Mouse (Mus musculus) G1E (cell line): ENCODE results near the gene Slc4a4. TPM values are rescaled to one million over a fixed set of nuclear protein-coding genes. Genes with fewer than 3 reads are reported as not detected.

Experiments used
- ATAC-seq: 2 replicates; pipeline ENCODE4 v1.8.0; 2016; ENCODE audit warnings: mild to moderate bottlenecking; ENCODE audit not compliant: insufficient number of reproducible peaks, poor library complexity, low FRiP score, severe bottlenecking; ENCODE audit errors: extremely low read depth
- DNase-seq: peaks from one replicate; pipeline ENCODE4 v3.0.0; 2012; ENCODE audit warnings: low spot score
- H3K27me3 ChIP-seq: 2 replicates; pipeline ENCODE4 v1.6.1; 2012; ENCODE audit warnings: mild to moderate bottlenecking, low read length, inconsistent platforms; ENCODE audit not compliant: insufficient read depth
- H3K36me3 ChIP-seq: replicated peaks from 2 replicates; pipeline ENCODE3; 2012; ENCODE audit warnings: mild to moderate bottlenecking, inconsistent platforms
- H3K4me1 ChIP-seq: 2 replicates; pipeline ENCODE4 v1.6.1; 2012; ENCODE audit warnings: low read depth, low read length, inconsistent platforms, mixed read lengths; ENCODE audit not compliant: insufficient read depth
- H3K4me3 ChIP-seq: 2 replicates; pipeline ENCODE4 v1.5.1; 2012; ENCODE audit warnings: low read depth, mild to moderate bottlenecking, inconsistent platforms, low read length, moderate library complexity, mixed read lengths
- H3K9me3 ChIP-seq: replicated peaks from 2 replicates; pipeline ENCODE4 v1.6.1; 2012; ENCODE audit warnings: inconsistent platforms
- CTCF ChIP-seq: IDR thresholded peaks from 2 replicates; pipeline ENCODE4 v1.5.1; 2012; ENCODE audit warnings: low read depth, low read length, inconsistent platforms, mixed read lengths
- GATA1 ChIP-seq: IDR thresholded peaks from 2 replicates; pipeline ENCODE4 v1.6.1; 2012; ENCODE audit warnings: borderline replicate concordance, low read length, inconsistent platforms, mixed read lengths
- GATA2 ChIP-seq: IDR thresholded peaks from 2 replicates; pipeline ENCODE4 v1.6.1; 2012; ENCODE audit warnings: low read depth, low read length, inconsistent platforms, borderline replicate concordance
- POLR2AphosphoS5 ChIP-seq: IDR thresholded peaks from 2 replicates; pipeline ENCODE4 v1.6.1; 2012; ENCODE audit warnings: low read depth, low read length, inconsistent platforms; ENCODE audit not compliant: insufficient replicate concordance
- TAL1 ChIP-seq: conservative IDR thresholded peaks from 2 replicates; pipeline ENCODE4 v1.6.1; 2012; ENCODE audit warnings: low read depth, low read length, inconsistent platforms, mixed read lengths
- polyA plus RNA-seq: library from polyadenylated mRNA; stranded (reverse); fragments of >175 nt; gene quantifications from 2 replicates; pipeline ENCODE4 v1.2.3, GENCODE M21; 2012
- total RNA-seq, 2 experiments: library from RNA; stranded (forward) in 1 of 2; stranded (reverse) in 1 of 2; fragments of 200-1000 nt in 1 of 2; fragments of >200 nt in 1 of 2; fragmentation: Nextera tagmentation in 1 of 2; gene quantifications; 2 replicates each; pipeline ENCODE4 v1.2.3; 2014 to 2017

Gene Slc4a4
- total and polyA plus RNA-seq, 3 experiments, result 0.11 TPM; not detected in 2

GRCm38 (mm10) chr5:89259804-89260492 is 373.3 kb downstream of the Slc4a4 start:
- H3K27me3 ChIP-seq, result no peaks in the 10 kb centered on the region
- no peaks in the 10 kb centered on the region for H3K36me3 ChIP-seq
- no peak for TF ChIP-seq POLR2AphosphoS5
- no peak for TF ChIP-seq GATA2
- TF ChIP-seq GATA1, result no peak
- no peak for TF ChIP-seq TAL1
- no peak for TF ChIP-seq CTCF
- no peaks in the 10 kb centered on the region for H3K4me1 ChIP-seq
- peaks cover 22% of the 10 kb centered on the region for H3K9me3 ChIP-seq
- no peak for ATAC-seq
- no peak overlapping the region for H3K4me3 ChIP-seq
- no peak for DNase-seq

GRCm38 (mm10) chr5:89277049-89277448 is 390.4 kb downstream of the Slc4a4 start:
- no peak for ATAC-seq
- Histone ChIP-seq H3K4me1 (no peaks in the 10 kb centered on the region), H3K36me3 (no peaks in the 10 kb centered on the region), H3K4me3 (no peak overlapping the region), H3K27me3 (no peaks in the 10 kb centered on the region), H3K9me3 (peaks cover 11% of the 10 kb centered on the region)
- no peak for DNase-seq
- TF ChIP-seq CTCF (no peak), TAL1 (no peak), POLR2AphosphoS5 (no peak), GATA2 (no peak), GATA1 (no peak)

- DNase-seq, result no peak
- Histone ChIP-seq H3K36me3 (no peaks in the 10 kb centered on the region), H3K4me1 (no peaks in the 10 kb centered on the region), H3K9me3 (peaks cover 11% of the 10 kb centered on the region), H3K4me3 (no peak overlapping the region), H3K27me3 (no peaks in the 10 kb centered on the region)
- ATAC-seq, result no peak
- TF ChIP-seq TAL1, result no peak
- TF ChIP-seq CTCF, result no peak
- TF ChIP-seq POLR2AphosphoS5, result no peak
- TF ChIP-seq GATA2, result no peak
- TF ChIP-seq GATA1, result no peak
These were observed 391.0 kb downstream of the Slc4a4 start for GRCm38 (mm10) chr5:89277616-89278015.

- H3K27me3 ChIP-seq, result no peaks in the 10 kb centered on the region
- H3K36me3 ChIP-seq, result no peaks in the 10 kb centered on the region
- H3K4me1 ChIP-seq, result no peaks in the 10 kb centered on the region
- H3K9me3 ChIP-seq, result peaks cover 11% of the 10 kb centered on the region
- TF ChIP-seq GATA1 (no peak), POLR2AphosphoS5 (no peak), GATA2 (no peak), TAL1 (no peak), CTCF (no peak)
- ATAC-seq (no peak), DNase-seq (no peak)
- no peak overlapping the region for H3K4me3 ChIP-seq
These were observed 391.7 kb downstream of the Slc4a4 start for GRCm38 (mm10) chr5:89278309-89278708.

DNA sequence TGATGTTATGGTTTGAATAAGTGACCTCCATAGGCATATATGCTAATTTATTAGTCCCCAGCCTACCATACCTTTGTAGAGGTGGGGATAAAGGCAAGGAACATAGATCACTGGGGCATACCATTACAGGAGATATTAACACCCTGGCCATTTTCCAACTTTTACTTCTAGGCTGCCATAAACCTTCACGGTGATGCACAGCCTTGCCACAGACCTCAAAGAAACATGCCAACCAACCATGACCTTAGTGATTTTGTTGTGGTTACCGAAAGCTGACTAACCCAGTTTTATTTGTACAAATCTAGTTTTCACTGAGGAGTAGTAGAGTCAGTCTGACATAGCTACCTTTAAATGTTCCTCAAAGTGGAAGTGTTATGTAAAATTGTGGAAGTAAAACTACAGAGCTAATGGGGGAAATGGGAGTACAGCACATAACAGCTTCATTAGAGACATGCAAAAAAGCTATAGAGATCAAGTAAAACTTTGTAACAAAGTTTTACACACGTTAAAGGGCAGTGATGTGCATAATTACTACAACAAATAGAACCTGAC is 393.8 kb downstream of the Slc4a4 start:
- TF ChIP-seq GATA2 (no peak), CTCF (no peak), TAL1 (no peak)
- ATAC-seq, result no peak
- Histone ChIP-seq H3K27me3 (no peaks in the 10 kb centered on the region), H3K9me3 (peaks cover 13% of the 10 kb centered on the region), H3K4me3 (no peak overlapping the region), H3K4me1 (no peaks in the 10 kb centered on the region), H3K36me3 (no peaks in the 10 kb centered on the region)
- no peak for DNase-seq

Other genes with a start within 250 kb of the Slc4a4 start
- 128 and 145 TPM in 2 replicates for gene Grsf1, start 210.6 kb upstream of the Slc4a4 start, total RNA-seq (2014; fragmentation: Nextera tagmentation)
- gene Grsf1, start 210.6 kb upstream of the Slc4a4 start, total RNA-seq (2017), result 110 and 130 TPM in 2 replicates
- 57.3 and 87.8 TPM in 2 replicates for gene Grsf1, start 210.6 kb upstream of the Slc4a4 start, polyA plus RNA-seq
- gene Mob1b, start 166.0 kb upstream of the Slc4a4 start, total RNA-seq (2014; fragmentation: Nextera tagmentation), result 47.9 and 53.0 TPM in 2 replicates
- gene Mob1b, start 166.0 kb upstream of the Slc4a4 start, total RNA-seq (2017), result 16.7 and 20.7 TPM in 2 replicates
- gene Mob1b, start 166.0 kb upstream of the Slc4a4 start, polyA plus RNA-seq, result 18.4 and 19.5 TPM in 2 replicates
- gene Dck, start 121.8 kb upstream of the Slc4a4 start, total RNA-seq (2014; fragmentation: Nextera tagmentation), result 52.4 and 74.6 TPM in 2 replicates
- gene Dck, start 121.8 kb upstream of the Slc4a4 start, total RNA-seq (2017), result 31.1 and 41.7 TPM in 2 replicates
- 5.8 and 6.6 TPM in 2 replicates for gene Dck, start 121.8 kb upstream of the Slc4a4 start, polyA plus RNA-seq